Mouse (Mus musculus) regulatory T cell (primary cell): ENCODE data around the gene Nr2f2.

Experiments used
- in situ Hi-C: fragments of 300-600 bp; cut with MboI, MseI; formaldehyde crosslinking; loops from one replicate; pipeline ENCODE4 v1.15.1; 2025; ENCODE audit warnings: high pct_unique_total_duplicates

Nr2f2 gene

GRCm38 (mm10) chr7:70365941-70366807 lies at the start of gene Nr2f2:
Gene Nr2f2, minus strand, starts transcription at chr7:70366735.
- in situ Hi-C loops = no loop called here

GRCm38 (mm10) chr7:70414461-70414860 lies 47.9 kb upstream of the Nr2f2 start:
- in situ Hi-C loops = no loop called here

- in situ Hi-C loops = no loop called here
These were observed 47.1 kb upstream of the Nr2f2 start for GRCm38 (mm10) chr7:70413646-70414045.

GRCm38 (mm10) chr7:70412900-70413299 lies 46.4 kb upstream of the Nr2f2 start:
- in situ Hi-C loops = no loop called here

- in situ Hi-C loops = no loop called here
These were observed 43.8 kb upstream of the Nr2f2 start for GRCm38 (mm10) chr7:70410350-70410749.

- in situ Hi-C loops = no loop called here
These were observed 43.4 kb upstream of the Nr2f2 start for GRCm38 (mm10) chr7:70409890-70410289.

GRCm38 (mm10) chr7:70408814-70409213 lies 42.3 kb upstream of the Nr2f2 start:
- in situ Hi-C loops = no loop called here

- in situ Hi-C loops = no loop called here
These were observed 40.6 kb upstream of the Nr2f2 start for GRCm38 (mm10) chr7:70407123-70407522.

GRCm38 (mm10) chr7:70406527-70406926 lies 40.0 kb upstream of the Nr2f2 start:
- in situ Hi-C loops = no loop called here

- in situ Hi-C loops = no loop called here
These were observed 38.9 kb upstream of the Nr2f2 start for GRCm38 (mm10) chr7:70405466-70405865.

GRCm38 (mm10) chr7:70382828-70383227 lies 16.3 kb upstream of the Nr2f2 start:
- in situ Hi-C loops = no loop called here

GRCm38 (mm10) chr7:70381409-70382244 lies 15.1 kb upstream of the Nr2f2 start:
- in situ Hi-C loops = no loop called here

GRCm38 (mm10) chr7:70380943-70381342 lies 14.4 kb upstream of the Nr2f2 start:
- in situ Hi-C loops = no loop called here

- in situ Hi-C loops = no loop called here
These were observed 13.7 kb upstream of the Nr2f2 start for GRCm38 (mm10) chr7:70380246-70380645.

GRCm38 (mm10) chr7:70370552-70371262 lies 4.2 kb upstream of the Nr2f2 start:
- in situ Hi-C loops = no loop called here

GRCm38 (mm10) chr7:70369731-70370551 lies 3.4 kb upstream of the Nr2f2 start:
- in situ Hi-C loops = no loop called here

- in situ Hi-C loops = no loop called here
These were observed 2.7 kb upstream of the Nr2f2 start for GRCm38 (mm10) chr7:70369061-70369730.

GRCm38 (mm10) chr7:70368751-70369060 lies 2.2 kb upstream of the Nr2f2 start:
- in situ Hi-C loops = no loop called here

GRCm38 (mm10) chr7:70368268-70368655 lies 1.7 kb upstream of the Nr2f2 start:
- in situ Hi-C loops = no loop called here

GRCm38 (mm10) chr7:70367591-70368267 lies 1.2 kb upstream of the Nr2f2 start:
- in situ Hi-C loops = no loop called here
